Mouse (Mus musculus) cerebellum, postnatal 10 days (tissue): Measurements from ENCODE around the gene Tgm4.

ENCODE experiments used
- DNase-seq, 2 experiments: peaks; one replicate each; pipeline ENCODE4 v3.0.0; 2021; ENCODE audit warnings: mixed read lengths in 2 of 2

Tgm4 gene

DNA sequence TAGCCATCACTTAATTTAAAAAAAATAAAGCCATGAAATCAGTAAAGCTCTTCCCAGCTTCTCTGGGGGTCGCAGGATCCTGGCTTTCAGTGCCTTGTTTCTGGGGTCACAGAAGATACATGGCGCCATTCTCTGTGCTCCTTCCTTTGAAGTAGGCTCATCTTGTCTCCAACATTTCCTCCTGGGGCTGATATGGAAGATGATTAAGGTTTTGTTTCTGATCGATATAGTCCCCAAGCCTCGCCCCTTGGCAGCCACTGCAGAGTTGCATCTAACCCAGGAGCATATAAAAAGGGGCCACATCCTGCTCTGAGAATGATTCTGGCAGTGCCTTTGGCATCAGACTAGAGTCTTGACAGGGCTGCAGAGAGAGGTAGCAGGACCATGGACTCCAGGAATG, at the start of gene Tgm4:
Gene Tgm4 (plus strand): TSS at position 301 of the 400 bp plus-strand sequence.
- DNase-seq: no peak

DNA sequence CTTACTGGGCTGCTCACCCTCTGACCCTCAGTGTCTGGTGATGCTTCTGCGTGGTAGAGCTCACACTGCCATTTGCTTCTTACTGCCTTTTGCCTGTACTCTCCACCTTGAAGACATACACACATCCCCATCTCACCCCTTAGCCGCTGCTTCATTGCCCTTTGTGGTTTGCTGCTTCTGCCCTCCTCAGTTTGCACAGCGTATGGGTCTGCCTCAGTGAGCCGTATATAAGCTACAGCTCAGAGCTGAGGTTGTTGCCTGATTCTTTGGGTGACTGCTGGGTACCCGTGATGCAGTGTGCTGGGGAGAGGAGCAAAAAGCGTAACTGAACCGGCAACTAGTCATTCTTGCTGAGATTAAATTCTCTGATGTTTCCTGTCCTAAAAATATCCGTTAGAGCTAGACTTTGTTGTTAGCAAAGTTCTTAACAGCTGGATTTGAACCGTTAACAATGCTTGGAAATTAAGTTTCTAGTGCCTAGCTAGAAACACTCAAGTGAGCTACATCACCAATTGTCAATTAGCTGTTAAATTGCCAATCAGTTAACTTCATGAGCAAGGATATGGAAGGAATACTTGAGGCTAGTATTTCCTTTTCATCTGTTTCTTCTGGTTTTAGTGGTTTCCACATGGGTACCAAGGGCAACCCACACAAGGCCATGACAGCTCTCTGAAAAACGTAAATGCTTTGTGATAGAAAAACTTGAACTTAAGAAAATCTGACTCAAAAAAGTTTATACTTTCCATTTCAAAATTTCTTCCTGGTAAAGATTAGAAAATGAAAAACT, 35.9 kb upstream of the Tgm4 start:
- no peak for DNase-seq

DNA sequence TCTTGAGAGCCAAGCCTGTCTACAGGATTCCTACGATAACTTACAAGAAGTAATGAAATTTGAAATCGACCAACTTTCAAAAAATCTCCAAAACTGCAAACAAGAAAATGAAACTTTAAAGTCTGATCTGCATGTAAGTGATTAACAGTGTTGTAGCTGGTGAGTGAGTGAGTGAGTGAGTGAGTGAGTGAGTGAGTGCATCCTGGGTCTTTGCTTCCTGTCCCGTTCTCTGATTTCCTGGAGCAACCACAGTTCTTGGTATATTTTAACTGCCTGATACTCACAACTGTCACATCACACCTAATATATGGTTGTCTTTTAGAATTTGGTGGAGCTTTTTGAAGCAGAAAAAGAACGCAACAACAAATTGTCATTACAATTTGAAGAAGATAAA, 35.3 kb upstream of the Tgm4 start:
- DNase-seq: no peak

DNA sequence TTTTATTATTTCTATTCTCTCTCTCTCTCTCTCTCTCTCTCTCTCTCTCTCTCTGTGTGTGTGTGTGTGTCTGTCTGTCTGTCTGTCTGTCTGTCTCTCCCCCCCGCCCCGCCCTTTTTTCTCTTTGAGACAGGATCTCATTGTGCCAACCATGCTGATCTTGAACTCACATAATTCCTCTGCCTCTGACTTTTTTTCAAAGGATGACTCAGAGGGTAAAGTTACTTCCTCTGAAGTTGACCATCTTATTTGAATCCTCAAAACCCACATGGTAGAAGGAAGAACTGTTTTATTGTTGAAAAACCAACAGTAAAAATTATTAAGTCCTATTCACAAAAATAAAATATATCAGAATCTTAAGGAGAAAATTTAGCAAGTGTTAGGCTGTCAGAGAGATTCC, 29.8 kb upstream of the Tgm4 start:
- no peak for DNase-seq

DNA sequence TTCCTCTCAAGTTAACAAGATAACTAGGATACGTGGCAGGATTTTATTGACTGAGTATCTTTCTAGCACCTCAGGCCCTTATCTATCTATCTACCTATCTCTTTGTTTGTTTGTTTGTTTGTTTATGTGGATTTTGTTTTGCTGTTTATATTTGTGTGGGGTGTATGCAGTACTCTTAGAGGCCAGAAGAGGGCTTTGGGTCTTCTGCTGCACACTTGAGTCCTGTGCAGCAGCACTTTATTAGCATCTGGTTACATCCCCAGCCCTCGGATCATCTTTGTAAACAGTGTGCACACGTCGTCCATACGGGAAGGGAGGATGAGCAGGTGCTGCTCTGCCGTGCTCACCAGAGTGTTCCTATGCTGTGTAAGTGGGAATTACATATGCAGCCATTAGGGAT, 28.5 kb upstream of the Tgm4 start:
- peak; percentile 28 to 45 for DNase-seq

DNA sequence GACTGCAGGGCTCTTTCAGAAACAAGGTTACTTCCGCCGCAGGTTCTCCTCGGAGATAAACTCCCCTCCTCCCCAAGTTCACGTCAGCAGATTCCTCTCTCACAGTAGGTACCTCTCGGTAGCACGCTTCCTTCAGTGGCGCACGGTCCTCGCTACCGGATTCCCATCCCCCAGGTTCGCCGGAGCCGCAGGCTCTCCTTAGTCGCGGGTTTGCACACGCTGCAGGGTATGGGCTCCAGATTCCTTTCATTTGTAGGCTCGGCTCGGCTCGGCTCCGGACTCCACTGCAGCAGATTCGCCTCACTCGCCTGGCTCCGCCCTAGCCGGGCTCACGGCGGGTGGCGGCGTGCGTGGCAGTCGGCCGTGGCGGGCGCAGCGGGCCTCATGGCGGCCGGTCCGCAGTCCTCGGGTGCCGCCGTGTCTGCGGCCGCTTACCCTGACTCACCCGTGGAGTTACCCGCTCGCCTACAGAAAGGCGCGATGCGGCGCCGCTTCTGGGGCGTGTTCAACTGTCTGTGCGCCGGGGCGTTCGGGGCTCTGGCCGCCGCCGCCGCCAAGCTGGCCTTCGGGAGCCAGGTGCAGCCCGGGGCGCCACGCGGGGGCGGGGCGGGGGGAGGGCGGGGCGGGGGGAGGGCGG, 13.4 kb upstream of the Tgm4 start, which contains the start of gene Tmem42:
Gene Tmem42 (plus strand): TSS at position 332 of the 637 bp plus-strand sequence.
- DNase-seq: peak; percentile 94

DNA sequence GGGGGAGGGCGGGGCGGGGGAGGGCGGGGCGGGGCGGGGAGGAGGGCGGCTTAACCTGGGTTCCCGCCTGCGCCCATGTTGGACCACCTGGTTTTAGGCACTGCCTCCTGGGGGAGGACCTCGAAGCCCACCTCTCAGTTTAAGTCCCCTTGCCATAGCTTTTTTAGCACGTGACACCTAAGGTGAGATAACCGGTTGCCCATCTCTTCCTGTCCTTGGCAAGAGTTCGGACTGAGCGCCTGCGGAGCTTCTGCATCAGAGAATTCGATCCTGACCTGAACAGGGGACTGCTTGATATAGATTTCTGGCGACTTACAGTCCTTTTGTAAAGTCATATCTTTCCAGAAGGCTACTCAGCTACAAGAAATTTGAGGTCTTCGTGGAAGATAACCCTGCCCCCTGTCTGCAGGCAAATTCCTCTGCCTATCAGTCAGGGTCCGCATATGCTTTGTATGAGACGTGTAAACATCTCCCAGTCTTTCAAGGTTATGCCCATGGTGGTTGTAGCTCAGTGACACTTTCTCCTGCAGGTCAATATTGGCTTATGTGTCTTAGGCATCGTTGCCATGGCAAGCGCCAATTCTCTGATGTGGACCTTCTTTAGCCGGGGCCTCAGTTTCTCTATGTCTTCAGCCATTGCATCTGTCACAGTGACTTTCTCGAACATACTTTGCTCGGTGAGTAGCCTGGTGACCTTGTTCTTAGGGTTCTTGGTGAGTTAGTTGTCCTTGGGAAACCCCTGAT, 12.7 kb upstream of the Tgm4 start:
- DNase-seq: peak in 1 of 2 experiments; percentile 70

DNA sequence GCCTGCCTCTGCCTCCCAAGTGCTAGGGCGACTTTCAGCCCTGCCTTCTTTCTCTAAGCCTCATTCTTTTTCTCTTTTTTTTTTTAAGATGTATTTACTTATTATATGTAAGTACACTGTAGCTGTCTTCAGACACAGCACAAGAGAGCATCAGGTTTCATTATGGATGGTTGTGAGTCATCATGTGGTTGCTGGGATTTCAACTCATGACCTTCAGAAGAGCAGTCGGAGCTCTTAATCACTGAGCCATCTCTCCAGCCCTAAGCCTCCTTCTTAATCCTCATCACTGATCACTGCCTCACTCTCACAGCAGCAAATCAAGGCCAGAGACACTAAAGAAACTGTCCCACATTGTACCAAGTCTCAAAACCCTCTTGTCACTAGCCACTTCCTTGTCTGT, 10.3 kb upstream of the Tgm4 start:
- no peak for DNase-seq

DNA sequence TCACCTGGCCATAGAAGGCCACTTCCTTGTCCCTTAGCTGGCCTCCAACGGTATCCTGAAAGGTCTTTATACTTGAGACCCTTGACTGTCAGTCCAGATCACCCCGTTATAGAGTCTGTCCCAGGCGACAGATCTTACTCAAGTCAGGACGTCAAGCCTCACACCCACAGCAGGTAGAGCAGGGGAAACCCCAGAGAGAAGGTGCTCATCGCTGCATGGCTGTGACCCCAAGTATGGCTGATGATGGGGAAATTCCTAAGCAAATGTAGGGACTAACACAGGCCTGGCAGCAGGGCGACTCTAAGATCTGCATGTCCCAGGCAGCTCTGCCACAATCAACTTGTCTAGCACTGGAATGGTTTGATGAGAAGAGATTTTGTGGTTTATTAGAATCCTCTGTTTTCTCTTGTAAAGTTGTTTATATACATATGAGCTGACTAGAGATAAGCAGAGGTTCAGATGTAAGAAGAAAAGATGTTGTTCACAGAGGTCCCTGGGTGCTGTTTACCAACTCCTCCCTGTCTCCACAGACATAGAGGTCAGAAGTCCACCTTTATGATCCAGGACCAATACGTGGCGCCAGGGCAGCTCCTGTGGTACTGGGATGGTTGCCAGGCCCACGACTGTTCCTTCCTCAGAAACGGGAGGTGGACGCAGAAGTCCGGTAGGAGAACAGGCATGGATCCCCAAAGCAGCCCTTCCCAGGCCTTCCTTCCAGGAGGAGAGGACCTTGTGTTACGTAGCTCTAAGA, 2.9 kb upstream of the Tgm4 start:
- DNase-seq: peak; percentile 10 to 12

DNA sequence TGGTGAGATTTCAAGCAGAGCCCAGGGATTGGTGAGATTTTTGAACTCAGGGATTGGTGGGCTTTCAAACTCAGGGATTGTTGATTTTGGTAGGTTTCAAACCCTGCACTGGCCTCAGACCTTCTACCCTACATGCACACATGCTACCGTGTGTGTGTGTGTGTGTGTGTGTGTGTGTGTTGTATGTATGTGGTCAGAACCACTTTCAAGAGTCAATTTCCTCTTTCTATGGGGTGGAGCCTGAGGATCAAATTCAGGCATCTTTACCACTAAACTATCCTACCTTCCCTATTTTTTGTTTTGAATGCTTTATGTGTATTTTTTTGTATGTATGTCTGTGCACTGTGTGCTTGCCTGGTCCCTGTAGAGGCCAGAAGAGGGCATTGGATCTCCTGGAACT, 13.1 kb downstream of the Tgm4 start:
- DNase-seq: no peak

DNA sequence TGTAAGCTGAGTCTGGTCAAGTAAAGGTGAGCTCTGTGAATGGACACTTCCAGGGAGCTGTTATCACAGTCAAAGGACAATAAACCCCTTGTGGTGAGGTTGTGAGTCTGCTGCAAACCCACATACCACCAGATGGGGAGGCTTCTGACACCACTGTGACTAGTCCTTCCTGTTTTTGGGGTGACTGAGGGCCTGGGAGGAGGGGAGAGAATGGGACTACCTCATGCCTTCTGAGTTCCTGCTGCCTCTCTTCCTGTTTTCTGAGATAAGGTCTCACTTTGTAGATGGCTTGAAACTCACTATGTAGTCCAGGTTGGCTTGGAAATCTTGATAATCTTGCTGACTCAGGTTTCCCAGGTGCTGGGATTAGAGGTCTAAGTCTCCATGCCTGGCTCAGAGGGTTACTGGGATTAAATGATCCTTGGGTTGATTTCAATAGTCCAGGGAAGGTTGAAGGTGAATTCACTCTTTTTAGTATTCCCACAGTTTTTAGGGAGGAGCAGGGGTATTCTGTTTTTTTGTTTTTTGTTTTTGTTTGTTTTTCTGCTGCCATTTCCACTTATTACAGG, 24.3 kb downstream of the Tgm4 start:
- DNase-seq: no peak

DNA sequence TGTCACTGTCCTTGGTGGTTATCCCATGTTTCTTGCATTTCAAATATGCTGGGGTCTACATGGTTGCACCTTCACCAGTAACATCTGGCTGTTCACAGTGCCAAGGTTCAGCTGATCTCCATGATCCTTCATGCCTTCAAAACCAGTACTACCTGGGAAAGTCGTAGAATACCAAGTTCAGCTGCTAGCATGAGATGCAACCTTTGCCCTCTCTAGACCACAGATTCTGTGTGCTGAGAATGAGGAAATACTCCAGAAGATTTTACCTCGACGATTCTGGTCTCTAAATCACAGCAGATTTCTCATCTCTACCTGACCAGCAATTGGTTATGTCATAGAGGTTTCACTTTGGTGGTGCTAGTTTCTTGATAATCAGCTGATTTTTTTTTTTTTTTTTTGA, 25.6 kb downstream of the Tgm4 start:
- no peak for DNase-seq

DNA sequence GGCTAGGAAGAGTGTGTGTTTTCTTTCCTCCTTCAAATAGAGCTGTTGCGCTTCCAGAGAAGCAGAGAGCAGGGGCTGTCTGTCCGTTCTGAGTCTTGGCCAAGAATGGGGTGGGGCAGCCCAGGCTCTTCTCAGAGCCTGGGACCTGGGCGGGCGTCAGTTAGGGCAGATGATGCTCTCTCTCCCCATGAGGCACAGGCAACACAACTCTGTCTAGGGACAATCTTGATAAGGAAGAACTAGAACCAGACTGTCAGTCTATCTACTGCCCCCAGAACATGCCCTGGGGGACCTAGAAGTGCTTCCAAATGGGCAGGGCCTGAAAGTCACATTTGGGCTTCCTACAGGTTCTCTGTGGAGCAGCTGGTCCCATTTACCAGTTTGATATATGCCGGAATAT, 44.6 kb downstream of the Tgm4 start:
- DNase-seq: no peak

DNA sequence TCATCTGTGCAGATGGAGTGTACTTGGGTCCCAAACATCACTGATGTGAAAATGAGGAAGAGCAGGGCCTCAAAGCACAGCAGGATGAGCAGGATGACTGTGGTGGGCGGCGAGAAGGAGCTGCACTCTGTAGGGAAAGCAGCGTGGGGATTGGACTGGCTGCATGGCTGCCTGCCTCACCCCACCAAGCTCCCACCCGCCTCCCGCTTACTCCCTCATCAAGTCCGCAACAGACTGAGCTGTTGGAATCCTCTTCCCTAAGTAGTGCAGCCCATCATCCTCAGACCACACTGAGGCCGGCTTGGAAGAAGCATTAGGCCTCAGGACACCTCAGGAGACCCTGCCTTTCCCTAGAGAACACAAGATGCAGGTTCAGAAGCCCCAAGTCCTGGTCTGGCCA, 45.8 kb downstream of the Tgm4 start:
- no peak for DNase-seq

DNA sequence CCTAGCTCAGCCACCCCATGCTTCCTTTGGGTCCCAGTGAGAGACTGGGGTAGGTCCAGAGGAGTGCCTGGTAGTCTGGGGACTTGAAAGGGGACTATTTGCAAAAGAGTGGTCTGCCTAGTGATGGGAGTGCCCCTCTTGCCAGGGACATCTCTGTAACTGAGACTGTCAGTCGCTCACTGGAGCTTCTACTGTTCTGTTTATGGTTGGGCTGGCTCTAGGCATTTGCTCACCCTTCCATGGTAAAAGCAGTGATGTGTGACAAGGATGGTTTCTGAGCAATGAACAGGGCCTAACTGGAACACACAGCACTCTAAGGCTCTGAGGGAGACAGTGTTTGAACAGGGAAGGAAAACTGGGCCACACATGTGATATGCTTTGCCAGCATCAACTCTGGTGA, 46.3 kb downstream of the Tgm4 start:
- DNase-seq: no peak

DNA sequence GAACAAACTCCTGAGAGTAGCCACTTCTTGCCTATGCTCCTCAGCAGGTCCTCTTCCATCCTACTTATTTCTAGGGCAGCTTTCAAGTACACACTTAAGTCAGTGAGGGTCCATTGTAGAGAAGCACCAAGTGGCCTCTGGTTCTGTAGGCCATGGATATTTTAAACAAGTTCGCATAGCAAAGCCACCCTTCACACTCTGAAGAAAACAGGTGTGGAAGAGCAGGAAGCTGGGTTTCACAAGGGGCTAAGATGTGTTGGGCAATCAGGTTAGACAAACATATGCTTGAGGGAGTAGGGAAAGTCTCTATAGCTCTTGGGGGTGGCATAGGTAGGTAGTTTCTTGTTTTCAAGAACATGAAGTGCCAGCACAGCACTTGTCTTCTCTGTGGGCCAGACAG, 50.8 kb downstream of the Tgm4 start:
- DNase-seq: no peak

DNA sequence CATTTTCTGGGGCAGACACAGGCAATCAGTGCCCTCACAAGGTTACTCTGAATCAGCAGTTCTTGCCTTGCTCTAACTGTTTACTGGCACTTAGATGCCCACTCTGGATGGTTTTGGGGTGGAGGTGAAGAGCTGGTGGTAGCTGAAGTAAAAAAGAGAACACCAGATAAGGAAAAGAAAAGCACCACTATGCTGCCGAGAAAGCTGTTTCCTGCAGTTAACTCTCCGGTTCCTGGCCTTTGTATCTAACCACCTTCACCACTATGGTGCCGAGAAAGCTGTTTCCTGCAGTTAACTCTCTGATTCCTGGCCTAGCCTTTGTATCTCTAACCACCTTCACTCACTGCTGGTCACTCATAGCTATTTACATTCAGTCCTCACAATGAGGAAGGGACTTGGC, 53.0 kb downstream of the Tgm4 start:
- DNase-seq: no peak

DNA sequence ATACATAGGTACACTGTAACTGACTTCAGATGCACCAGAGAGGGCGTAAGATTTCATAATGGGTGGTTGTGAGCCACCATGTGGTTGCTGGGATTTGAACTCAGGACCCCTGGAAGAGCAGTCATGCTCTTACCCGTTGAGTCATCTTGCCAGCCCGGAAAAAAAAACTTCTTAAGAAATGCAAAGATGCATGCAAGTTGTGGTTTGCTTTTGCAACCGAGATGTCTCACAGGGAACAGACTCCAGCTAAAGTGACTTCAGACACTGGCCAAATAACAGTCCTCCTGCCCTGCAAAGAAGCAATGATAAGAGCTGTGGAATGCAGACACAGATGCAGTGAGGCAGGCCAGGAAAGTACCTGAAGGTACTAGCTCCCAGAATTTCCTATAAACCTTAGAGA, 56.3 kb downstream of the Tgm4 start:
- DNase-seq: no peak

DNA sequence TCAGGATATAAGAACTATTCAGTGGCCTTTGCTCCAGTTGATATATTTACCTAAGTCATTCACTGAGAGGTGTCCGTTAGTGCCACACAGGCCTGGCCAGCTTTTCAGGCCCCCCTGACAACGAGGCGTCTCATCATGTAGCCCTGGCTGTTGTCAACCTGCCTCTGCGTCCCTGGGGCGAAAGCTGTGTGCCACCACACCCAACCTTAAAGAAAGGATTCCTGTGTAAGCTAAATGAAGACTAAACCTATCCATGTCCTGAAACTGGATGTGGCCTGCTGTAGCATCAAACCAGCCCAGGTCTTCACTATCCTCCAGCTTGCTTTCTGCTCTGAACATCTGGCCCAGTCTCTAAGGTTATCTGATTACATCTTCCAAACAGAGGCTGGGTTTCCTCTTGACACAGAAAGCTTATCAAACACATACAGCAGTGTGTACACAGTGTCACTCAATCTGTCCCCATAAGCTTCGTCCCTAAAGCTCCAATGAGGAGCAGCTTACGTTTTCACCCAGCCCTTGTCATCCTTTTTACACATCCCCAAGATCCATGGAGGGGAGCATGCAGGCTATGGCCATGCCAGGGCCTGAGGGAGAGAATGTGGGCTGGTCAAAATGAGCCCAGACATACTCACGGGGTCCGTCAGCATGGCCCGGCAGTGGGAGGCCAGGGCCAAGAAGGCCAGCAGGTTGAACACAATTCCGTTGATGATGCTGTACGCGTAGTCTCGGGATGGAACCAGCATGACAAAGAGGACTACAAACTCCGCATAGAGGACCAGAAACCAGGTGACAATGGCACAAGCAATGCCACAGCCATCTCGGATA, 65.3 kb downstream of the Tgm4 start:
- DNase-seq: no peak

DNA sequence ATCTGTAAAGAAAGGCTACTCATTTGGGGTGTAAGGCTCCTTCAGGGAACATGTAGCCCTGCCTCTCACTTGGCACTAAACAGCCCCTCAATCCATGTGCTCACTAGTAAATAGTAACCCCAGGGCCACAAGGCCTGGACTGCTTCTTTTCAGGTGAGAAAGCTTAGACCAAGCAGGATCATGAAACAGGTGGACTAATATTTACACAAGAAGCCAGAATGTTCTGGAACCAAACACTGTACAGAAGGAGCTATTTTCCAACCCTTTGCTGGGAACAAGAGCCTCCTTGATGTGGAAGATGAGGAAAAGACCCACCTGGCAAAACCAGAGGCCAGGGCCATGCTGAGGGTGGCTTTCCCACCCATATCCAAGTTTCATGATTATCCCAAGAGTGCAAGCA, 68.9 kb downstream of the Tgm4 start:
- no peak for DNase-seq

DNA sequence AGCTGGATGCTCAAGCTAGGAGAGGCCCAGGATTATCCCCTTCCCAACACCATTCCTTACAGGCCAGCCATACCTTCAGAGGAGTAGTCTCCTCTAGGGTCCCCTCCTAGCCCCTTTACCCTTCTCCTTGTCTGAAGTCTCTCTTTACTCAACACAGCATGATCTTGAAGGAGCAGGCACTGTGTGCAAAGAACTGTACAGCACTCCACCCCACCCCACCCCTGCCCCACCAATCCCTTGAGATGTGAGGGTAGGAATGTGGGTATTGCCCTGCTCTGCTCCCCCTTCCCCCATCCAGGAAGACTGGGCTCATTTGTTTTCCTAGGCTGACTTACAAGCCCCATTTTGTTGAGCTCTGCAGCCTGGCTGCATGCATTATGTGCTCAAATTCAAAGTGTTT, 69.8 kb downstream of the Tgm4 start:
- DNase-seq: no peak

DNA sequence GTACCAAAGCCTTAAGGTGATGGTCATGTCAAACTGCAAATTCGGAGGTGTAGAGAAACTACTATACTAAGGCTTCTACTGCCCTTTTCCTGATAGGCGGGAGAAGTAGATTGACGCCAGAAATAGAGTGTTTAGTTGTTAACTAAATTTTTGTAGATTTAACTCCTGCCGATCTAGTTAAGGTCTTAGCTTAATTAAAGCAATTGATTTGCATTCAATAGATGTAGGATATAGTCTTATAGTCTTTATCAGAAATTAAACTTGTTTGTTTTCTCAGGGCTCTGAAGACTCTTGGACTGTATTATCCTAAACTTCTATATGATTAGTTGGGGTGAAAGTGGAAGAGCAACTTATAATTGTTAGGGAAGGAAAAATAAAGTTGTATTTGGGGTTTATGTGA, 72.7 kb downstream of the Tgm4 start:
- no peak for DNase-seq
